Mouse (Mus musculus) megakaryocyte, embryonic 14.5 days (primary cell): ENCODE measurements around the gene Cbr2. TPM values are rescaled to one million over a fixed set of nuclear protein-coding genes. Genes with fewer than 3 reads are reported as not detected.
"Not testable (repeated sequence)": the region's sequence is repeated elsewhere in the genome, so short reads cannot be mapped to it uniquely, and the experiment has no call there.

Source experiments
- H3K27me3 ChIP-seq: replicated peaks from 2 replicates; pipeline ENCODE3; 2012; ENCODE audit warnings: inconsistent platforms
- H3K36me3 ChIP-seq: replicated peaks from 2 replicates; pipeline ENCODE3; 2012; ENCODE audit warnings: low read length, inconsistent platforms, mixed read lengths
- H3K4me1 ChIP-seq: 2 replicates; pipeline ENCODE4 v1.6.1; 2012; ENCODE audit warnings: inconsistent platforms
- H3K4me3 ChIP-seq: replicated peaks from 2 replicates; pipeline ENCODE3; 2012; ENCODE audit warnings: moderate library complexity, mild to moderate bottlenecking, inconsistent platforms
- H3K9me3 ChIP-seq: 2 replicates; pipeline ENCODE4 v1.6.1; 2012; ENCODE audit warnings: inconsistent platforms
- FLI1 ChIP-seq: IDR thresholded peaks from 2 replicates; pipeline ENCODE4 v1.6.1; 2012; ENCODE audit warnings: low read length, inconsistent platforms, mixed read lengths
- GATA1 ChIP-seq: IDR thresholded peaks from 3 replicates; pipeline ENCODE4 v1.6.1; 2012; ENCODE audit warnings: mixed read lengths, low read length, inconsistent platforms, borderline replicate concordance
- polyA plus RNA-seq: library from polyadenylated mRNA; stranded (reverse); fragments of >175 nt; gene quantifications from 2 replicates; pipeline ENCODE4 v1.2.3, GENCODE M21; 2012; ENCODE audit warnings: low replicate concordance; ENCODE audit not compliant: insufficient read depth

Cbr2 gene
- polyA plus RNA-seq, 1 experiment, result 2.1 TPM

GRCm38 (mm10) chr11:120730331-120730870 lies 1.5 kb downstream of the Cbr2 start:
- no peaks in the 10 kb centered on the region for H3K9me3 ChIP-seq
- no peak overlapping the region for H3K4me3 ChIP-seq
- peaks cover 53% of the 10 kb centered on the region for H3K4me1 ChIP-seq
- peaks cover 9% of the 10 kb centered on the region for H3K36me3 ChIP-seq
- peaks cover 51% of the 10 kb centered on the region for H3K27me3 ChIP-seq
- no peak for TF ChIP-seq FLI1
- no peak for TF ChIP-seq GATA1

- Histone ChIP-seq H3K4me3 (peak overlapping the region; percentile 84), H3K4me1 (peaks cover 56% of the 10 kb centered on the region), H3K27me3 (peaks cover 49% of the 10 kb centered on the region), H3K36me3 (peaks cover 17% of the 10 kb centered on the region)
- H3K9me3 ChIP-seq, result not testable (repeated sequence)
These were observed 2.4 kb downstream of the Cbr2 start for GRCm38 (mm10) chr11:120729432-120730050.

- Histone ChIP-seq H3K27me3 (peaks cover 44% of the 10 kb centered on the region), H3K4me3 (no peak overlapping the region), H3K4me1 (peaks cover 56% of the 10 kb centered on the region), H3K36me3 (peaks cover 22% of the 10 kb centered on the region), H3K9me3 (no peaks in the 10 kb centered on the region)
- TF ChIP-seq GATA1 (no peak), FLI1 (no peak)
These were observed 3.2 kb downstream of the Cbr2 start for GRCm38 (mm10) chr11:120728530-120729240.

- peak overlapping the region; percentile 100 for H3K4me3 ChIP-seq
- TF ChIP-seq FLI1 (no peak), GATA1 (no peak)
- no peaks in the 10 kb centered on the region for H3K9me3 ChIP-seq
- peaks cover 41% of the 10 kb centered on the region for H3K27me3 ChIP-seq
- H3K4me1 ChIP-seq, result peaks cover 56% of the 10 kb centered on the region
- peaks cover 26% of the 10 kb centered on the region for H3K36me3 ChIP-seq
These were observed 4.3 kb downstream of the Cbr2 start for GRCm38 (mm10) chr11:120727564-120727963.

GRCm38 (mm10) chr11:120727169-120727527 lies 4.8 kb downstream of the Cbr2 start, which contains the start of gene Dcxr:
TSS of gene Dcxr (minus strand) at chr11:120727281.
- no peak for TF ChIP-seq GATA1
- no peak for TF ChIP-seq FLI1

GRCm38 (mm10) chr11:120726243-120727168 lies 5.4 kb downstream of the Cbr2 start:
- Histone ChIP-seq H3K9me3 (no peaks in the 10 kb centered on the region), H3K27me3 (peaks cover 41% of the 10 kb centered on the region), H3K36me3 (peaks cover 26% of the 10 kb centered on the region), H3K4me1 (peaks cover 62% of the 10 kb centered on the region), H3K4me3 (peak overlapping the region; percentile 100)
- TF ChIP-seq FLI1, result no peak
- TF ChIP-seq GATA1, result no peak

More at GRCm38 (mm10) chr11:120727169-120727527, 4.8 kb downstream of the Cbr2 start, which contains the start of gene Dcxr:
- peaks cover 26% of the 10 kb centered on the region for H3K36me3 ChIP-seq
- H3K27me3 ChIP-seq, result peaks cover 41% of the 10 kb centered on the region
- H3K4me1 ChIP-seq, result peaks cover 59% of the 10 kb centered on the region
- no peaks in the 10 kb centered on the region for H3K9me3 ChIP-seq
- H3K4me3 ChIP-seq, result peak within 1 kb of the TSS; percentile 100

- Histone ChIP-seq H3K4me1 (peaks cover 48% of the 10 kb centered on the region), H3K27me3 (peaks cover 32% of the 10 kb centered on the region), H3K9me3 (no peaks in the 10 kb centered on the region), H3K4me3 (no peak overlapping the region), H3K36me3 (peaks cover 50% of the 10 kb centered on the region)
- TF ChIP-seq FLI1 (no peak), GATA1 (no peak)
These were observed 8.4 kb downstream of the Cbr2 start for GRCm38 (mm10) chr11:120723509-120723908.

- H3K4me3 ChIP-seq, result no peak overlapping the region
- H3K36me3 ChIP-seq, result peaks cover 56% of the 10 kb centered on the region
- H3K4me1 ChIP-seq, result peaks cover 46% of the 10 kb centered on the region
- H3K9me3 ChIP-seq, result no peaks in the 10 kb centered on the region
- TF ChIP-seq FLI1, result no peak
- no peak for TF ChIP-seq GATA1
- peaks cover 30% of the 10 kb centered on the region for H3K27me3 ChIP-seq
These were observed 9.0 kb downstream of the Cbr2 start for GRCm38 (mm10) chr11:120722761-120723382.

GRCm38 (mm10) chr11:120722067-120722630 lies 9.8 kb downstream of the Cbr2 start:
- peaks cover 30% of the 10 kb centered on the region for H3K27me3 ChIP-seq
- H3K4me1 ChIP-seq, result peaks cover 44% of the 10 kb centered on the region
- H3K36me3 ChIP-seq, result peaks cover 63% of the 10 kb centered on the region
- no peaks in the 10 kb centered on the region for H3K9me3 ChIP-seq
- TF ChIP-seq FLI1, result no peak
- no peak for TF ChIP-seq GATA1
- peak overlapping the region; percentile 88 for H3K4me3 ChIP-seq
